Mouse (Mus musculus): ENCODE results near the gene Atn1. TPM values are rescaled to one million over a fixed set of nuclear protein-coding genes. Genes with fewer than 3 reads are reported as not detected.

Gene Atn1
- polyA plus RNA-seq, 1 experiment, result 83.5 TPM

GRCm38 (mm10) chr6:124755306-124755705 lies 1.0 kb downstream of the Atn1 start:
- Histone ChIP-seq H3K27ac (ENCODE audit: insufficient read depth, low read length) (peak overlapping the region; percentile 85; the same call in 1 of the 2 replicates), H3K4me1 (ENCODE audit: control insufficient read depth, insufficient read depth, low read length) (peaks cover 7% of the 10 kb centered on the region), H3K27me3 (ENCODE audit: control insufficient read depth, insufficient read depth, low read length) (no peaks in the 10 kb centered on the region), H3K4me3 (replicated peaks; ENCODE audit: insufficient read depth, low read depth, low read length) (peak overlapping the region; percentile 95)
- DNase-seq, result no peak
- TF ChIP-seq CTCF (IDR thresholded peaks at IDR 0.05; ENCODE audit: borderline replicate concordance, insufficient read depth, low read depth, low read length) (no peak), POLR2A (IDR thresholded peaks at IDR 0.05; ENCODE audit: borderline replicate concordance, insufficient read depth, low read length) (no peak)
- 1% methylated on average over 3 of the region's 3 CpGs for WGBS

- WGBS, result 78% methylated on average over 2 of the region's 2 CpGs
- Histone ChIP-seq H3K4me1 (ENCODE audit: control insufficient read depth, insufficient read depth, low read length) (peaks cover 6% of the 10 kb centered on the region), H3K4me3 (replicated peaks; ENCODE audit: insufficient read depth, low read depth, low read length) (no peak overlapping the region), H3K27me3 (ENCODE audit: control insufficient read depth, insufficient read depth, low read length) (no peaks in the 10 kb centered on the region), H3K27ac (ENCODE audit: insufficient read depth, low read length) (no peak overlapping the region)
- DNase-seq, result peak in 1 of 2 experiments; percentile 17
- TF ChIP-seq POLR2A (IDR thresholded peaks at IDR 0.05; ENCODE audit: borderline replicate concordance, insufficient read depth, low read length), result no peak
- no peak for TF ChIP-seq CTCF (IDR thresholded peaks at IDR 0.05; ENCODE audit: borderline replicate concordance, insufficient read depth, low read depth, low read length)
Observed at GRCm38 (mm10) chr6:124753861-124754260, 2.5 kb downstream of the Atn1 start.

GRCm38 (mm10) chr6:124750405-124750804 lies 5.9 kb downstream of the Atn1 start:
- H3K27me3 ChIP-seq (ENCODE audit: control insufficient read depth, insufficient read depth, low read length), result no peaks in the 10 kb centered on the region
- no peak overlapping the region for H3K4me3 ChIP-seq (replicated peaks; ENCODE audit: insufficient read depth, low read depth, low read length)
- TF ChIP-seq POLR2A (IDR thresholded peaks at IDR 0.05; ENCODE audit: borderline replicate concordance, insufficient read depth, low read length) (no peak), CTCF (IDR thresholded peaks at IDR 0.05; ENCODE audit: borderline replicate concordance, insufficient read depth, low read depth, low read length) (no peak)
- no peak for DNase-seq
- H3K4me1 ChIP-seq (ENCODE audit: control insufficient read depth, insufficient read depth, low read length), result peaks cover 9% of the 10 kb centered on the region
- no peak overlapping the region for H3K27ac ChIP-seq (ENCODE audit: insufficient read depth, low read length)
- 80% methylated on average over 8 of the region's 8 CpGs for WGBS

GRCm38 (mm10) chr6:124746654-124747632 lies 9.4 kb downstream of the Atn1 start:
- Histone ChIP-seq H3K4me3 (replicated peaks; ENCODE audit: insufficient read depth, low read depth, low read length) (no peak overlapping the region), H3K27ac (ENCODE audit: insufficient read depth, low read length) (no peak overlapping the region), H3K27me3 (ENCODE audit: control insufficient read depth, insufficient read depth, low read length) (no peaks in the 10 kb centered on the region), H3K4me1 (ENCODE audit: control insufficient read depth, insufficient read depth, low read length) (peaks cover 14% of the 10 kb centered on the region)
- TF ChIP-seq CTCF (IDR thresholded peaks at IDR 0.05; ENCODE audit: borderline replicate concordance, insufficient read depth, low read depth, low read length), result no peak
- no peak for TF ChIP-seq POLR2A (IDR thresholded peaks at IDR 0.05; ENCODE audit: borderline replicate concordance, insufficient read depth, low read length)
- peak; percentile 25 to 43 for DNase-seq
- WGBS, result 75% methylated on average over 7 of the region's 7 CpGs

- H3K4me3 ChIP-seq (replicated peaks; ENCODE audit: insufficient read depth, low read depth, low read length), result peak overlapping the region; percentile 54
- H3K4me1 ChIP-seq (ENCODE audit: control insufficient read depth, insufficient read depth, low read length), result peaks cover 14% of the 10 kb centered on the region
- no peaks in the 10 kb centered on the region for H3K27me3 ChIP-seq (ENCODE audit: control insufficient read depth, insufficient read depth, low read length)
- H3K27ac ChIP-seq (ENCODE audit: insufficient read depth, low read length), result peak overlapping the region; percentile 17
- WGBS, result 6% methylated on average over 8 of the region's 8 CpGs
- no peak for DNase-seq
- TF ChIP-seq CTCF (IDR thresholded peaks at IDR 0.05; ENCODE audit: borderline replicate concordance, insufficient read depth, low read depth, low read length) (no peak), POLR2A (IDR thresholded peaks at IDR 0.05; ENCODE audit: borderline replicate concordance, insufficient read depth, low read length) (no peak)
Observed at GRCm38 (mm10) chr6:124746296-124746605, 10.1 kb downstream of the Atn1 start.

GRCm38 (mm10) chr6:124745490-124746295 lies 10.6 kb downstream of the Atn1 start:
- peaks cover 14% of the 10 kb centered on the region for H3K4me1 ChIP-seq (ENCODE audit: control insufficient read depth, insufficient read depth, low read length)
- DNase-seq, result peak; percentile 96 to 97
- 2% methylated on average over 85 of the region's 85 CpGs for WGBS
- TF ChIP-seq CTCF (IDR thresholded peaks at IDR 0.05; ENCODE audit: borderline replicate concordance, insufficient read depth, low read depth, low read length) (peak; percentile 76), POLR2A (IDR thresholded peaks at IDR 0.05; ENCODE audit: borderline replicate concordance, insufficient read depth, low read length) (peak; percentile 67)
- peak overlapping the region; percentile 79 for H3K27ac ChIP-seq (ENCODE audit: insufficient read depth, low read length)
- peak overlapping the region; percentile 54 for H3K4me3 ChIP-seq (replicated peaks; ENCODE audit: insufficient read depth, low read depth, low read length)
- H3K27me3 ChIP-seq (ENCODE audit: control insufficient read depth, insufficient read depth, low read length), result no peaks in the 10 kb centered on the region

- peak overlapping the region; percentile 79 for H3K27ac ChIP-seq (ENCODE audit: insufficient read depth, low read length)
- TF ChIP-seq POLR2A (IDR thresholded peaks at IDR 0.05; ENCODE audit: borderline replicate concordance, insufficient read depth, low read length), result no peak; the same call in 1 of the 2 replicates
- TF ChIP-seq CTCF (IDR thresholded peaks at IDR 0.05; ENCODE audit: borderline replicate concordance, insufficient read depth, low read depth, low read length), result no peak
- peaks cover 16% of the 10 kb centered on the region for H3K4me1 ChIP-seq (ENCODE audit: control insufficient read depth, insufficient read depth, low read length)
- WGBS, result 20% methylated on average over 26 of the region's 26 CpGs
- no peaks in the 10 kb centered on the region for H3K27me3 ChIP-seq (ENCODE audit: control insufficient read depth, insufficient read depth, low read length)
- H3K4me3 ChIP-seq (replicated peaks; ENCODE audit: insufficient read depth, low read depth, low read length), result peak overlapping the region; percentile 52
- DNase-seq, result peak in 1 of 2 experiments; percentile 73
Observed at GRCm38 (mm10) chr6:124744755-124745321, 11.5 kb downstream of the Atn1 start.

Measured in cerebellum, adult 2 months (tissue).